Mouse (Mus musculus) kidney, adult 2 months (tissue): ENCODE results near the gene Olfr1424. TPM values are rescaled to one million over a fixed set of nuclear protein-coding genes. Genes with fewer than 3 reads are reported as not detected.
"Not testable (repeated sequence)": the region's sequence is repeated elsewhere in the genome, so short reads cannot be mapped to it uniquely, and the experiment has no call there.

ENCODE experiments used
- DNase-seq: peaks from one replicate; pipeline ENCODE4 v3.0.0; 2021
- H3K27ac ChIP-seq: fragments of 200-500 bp; 2 replicates; pipeline ENCODE4 v1.5.1; 2012; ENCODE audit warnings: low read depth, low read length, control low read depth, inconsistent platforms; ENCODE audit not compliant: insufficient read depth
- H3K27me3 ChIP-seq: fragments of 200-500 bp; replicated peaks from 2 replicates; pipeline ENCODE4 v1.6.1; 2012; ENCODE audit warnings: mild to moderate bottlenecking, moderate library complexity, low read length, inconsistent platforms; ENCODE audit not compliant: control insufficient read depth, insufficient read depth
- H3K36me3 ChIP-seq: fragments of 200-500 bp; 2 replicates; pipeline ENCODE4 v1.6.1; 2012; ENCODE audit warnings: mild to moderate bottlenecking, moderate library complexity, low read length, inconsistent platforms; ENCODE audit not compliant: control insufficient read depth, insufficient read depth
- H3K4me1 ChIP-seq: fragments of 200-500 bp; 2 replicates; pipeline ENCODE4 v1.6.1; 2011; ENCODE audit warnings: low read length; ENCODE audit not compliant: control insufficient read depth, insufficient read depth
- H3K4me3 ChIP-seq: fragments of 200-500 bp; 2 replicates; pipeline ENCODE4 v1.5.1; 2011; ENCODE audit warnings: mild to moderate bottlenecking, low read depth, low read length, control low read depth; ENCODE audit not compliant: insufficient read depth
- CTCF ChIP-seq: fragments of 200-500 bp; conservative IDR thresholded peaks from 2 replicates; pipeline ENCODE4 v1.5.1; 2011; ENCODE audit warnings: low read depth, mild to moderate bottlenecking, control low read depth, low read length, moderate library complexity, mixed read lengths; ENCODE audit not compliant: insufficient read depth, insufficient read length
- POLR2A ChIP-seq: fragments of 200-500 bp; IDR thresholded peaks from one replicate; pipeline ENCODE4 v1.6.1; 2011; ENCODE audit warnings: low read depth, low read length, control low read depth
- WGBS: fragments of 180-500 bp; shearing (Covaris S2); methylation state at CpG from one replicate; pipeline ENCODE4 v1.1.7; 2018; 5-methylcytosine and 5-hydroxymethylcytosine counted together
- polyA plus RNA-seq: library from polyadenylated mRNA; depleted of rRNA; stranded (reverse); fragments of >200 nt; gene quantifications from 2 replicates; pipeline ENCODE4 v1.2.3, GENCODE M21; 2012; rRNA removed

The Olfr1424 gene
- polyA plus RNA-seq: not detected in 2 replicates

DNA sequence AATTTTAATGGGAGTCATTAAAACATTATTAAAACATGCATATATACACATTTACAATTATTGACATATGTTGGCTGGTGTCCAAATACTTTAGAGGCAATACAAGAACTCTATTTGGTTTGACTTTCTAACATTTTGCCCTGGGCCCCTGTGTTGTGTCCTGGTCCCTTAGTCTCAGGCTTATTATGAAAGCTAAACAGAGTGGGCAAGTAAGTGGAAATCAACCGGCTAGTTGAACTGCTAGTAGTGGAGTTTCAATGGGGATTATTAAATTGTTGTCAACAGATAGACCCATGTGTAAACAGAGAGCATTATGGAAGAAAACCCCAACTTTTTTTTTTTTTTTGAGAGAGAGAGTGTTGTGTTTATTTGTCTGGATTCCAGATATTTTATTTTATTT lies at the start of gene Olfr1424:
Olfr1424 (minus strand) TSS at position 101 of the 400 bp plus-strand sequence.
- H3K4me1 ChIP-seq, H3K27me3 ChIP-seq, H3K27ac ChIP-seq, DNase-seq, H3K36me3 ChIP-seq, H3K4me3 ChIP-seq: not testable (repeated sequence)
- WGBS: 90% methylated on average over 1 of the region's 1 CpGs

DNA sequence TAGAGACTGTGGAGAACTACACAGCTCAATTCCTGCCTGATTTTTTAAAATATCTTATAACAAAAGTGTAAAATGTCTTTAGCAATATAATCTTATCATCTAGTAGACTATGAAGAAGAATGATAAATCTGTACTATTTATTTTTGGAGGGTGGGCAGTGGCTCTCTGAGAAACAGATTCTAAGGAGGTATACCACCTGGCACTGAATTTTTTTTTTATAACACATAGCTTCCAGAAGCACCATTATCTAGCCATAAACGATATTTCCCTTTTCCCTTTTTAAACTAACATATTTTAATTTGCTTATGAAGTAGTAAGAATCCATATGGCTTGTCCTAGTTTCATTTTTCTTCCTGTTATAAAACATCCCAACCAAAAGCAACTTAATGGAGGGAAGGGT lies 42.1 kb upstream of the Olfr1424 start:
- whole genome bisulfite sequencing: 50% methylated on average over 1 of the region's 1 CpGs
- no peaks in the 10 kb centered on the region for H3K4me1 ChIP-seq
- no peaks in the 10 kb centered on the region for H3K27me3 ChIP-seq
- no peak overlapping the region for H3K4me3 ChIP-seq
- no peaks in the 10 kb centered on the region for H3K36me3 ChIP-seq
- H3K27ac ChIP-seq: no peak overlapping the region
- TF ChIP-seq POLR2A (no peak), CTCF (no peak)
- DNase-seq: no peak

DNA sequence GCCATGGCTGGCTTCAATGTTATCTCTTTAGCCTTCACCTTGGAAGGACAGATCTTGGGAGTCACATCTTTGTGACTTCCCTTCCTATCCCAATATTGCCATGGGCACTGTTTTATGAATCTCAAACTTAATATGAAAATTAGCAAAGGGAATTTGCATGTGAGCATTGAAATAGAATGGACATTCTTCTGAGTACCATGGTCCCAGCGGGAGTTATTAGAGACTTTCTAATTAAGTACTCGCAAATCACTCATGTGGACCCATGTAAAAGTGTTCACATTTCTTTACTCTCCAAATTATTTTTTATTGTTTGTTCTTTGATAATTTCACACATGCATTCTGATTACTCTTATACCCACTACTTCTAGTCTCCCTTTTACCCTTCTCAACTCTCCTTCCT lies 40.8 kb upstream of the Olfr1424 start, which contains the start of gene Olfr1427:
Olfr1427 (minus strand) TSS at position 101 of the 400 bp plus-strand sequence.
- Histone ChIP-seq H3K27me3 (no peaks in the 10 kb centered on the region), H3K27ac (no peak within 1 kb of the TSS), H3K4me1 (no peaks in the 10 kb centered on the region), H3K36me3 (no peaks in the 10 kb centered on the region), H3K4me3 (no peak within 1 kb of the TSS)
- no peak for DNase-seq
- TF ChIP-seq CTCF (no peak), POLR2A (no peak)
- 86% methylated on average over 2 of the region's 2 CpGs for WGBS

DNA sequence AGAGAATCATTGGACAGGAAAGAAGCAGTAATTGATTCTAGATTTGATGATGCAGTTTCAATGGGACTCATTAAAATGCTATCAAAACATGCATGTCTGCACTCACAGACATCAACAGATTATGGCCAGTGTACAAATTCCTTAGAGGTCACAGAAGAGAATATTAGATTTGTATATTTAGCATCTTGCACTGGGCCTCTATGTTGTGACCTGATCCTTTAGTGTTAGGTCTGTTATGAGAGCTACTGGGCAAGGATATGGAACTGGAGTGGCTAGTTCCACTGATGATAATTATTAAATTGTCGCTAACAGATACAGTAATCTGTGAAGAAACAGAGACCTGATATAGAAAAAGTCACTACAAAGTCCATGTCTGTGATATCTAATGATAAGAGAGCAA lies 29.4 kb upstream of the Olfr1424 start, which contains the start of gene Olfr1426:
Olfr1426 (minus strand) TSS at position 101 of the 400 bp plus-strand sequence.
- no peak for TF ChIP-seq CTCF
- no peak for TF ChIP-seq POLR2A
- 80% methylated on average over 1 of the region's 1 CpGs for WGBS
- Histone ChIP-seq H3K27ac (no peak within 1 kb of the TSS), H3K4me3 (no peak within 1 kb of the TSS), H3K27me3 (no peaks in the 10 kb centered on the region), H3K4me1 (no peaks in the 10 kb centered on the region), H3K36me3 (no peaks in the 10 kb centered on the region)
- no peak for DNase-seq

DNA sequence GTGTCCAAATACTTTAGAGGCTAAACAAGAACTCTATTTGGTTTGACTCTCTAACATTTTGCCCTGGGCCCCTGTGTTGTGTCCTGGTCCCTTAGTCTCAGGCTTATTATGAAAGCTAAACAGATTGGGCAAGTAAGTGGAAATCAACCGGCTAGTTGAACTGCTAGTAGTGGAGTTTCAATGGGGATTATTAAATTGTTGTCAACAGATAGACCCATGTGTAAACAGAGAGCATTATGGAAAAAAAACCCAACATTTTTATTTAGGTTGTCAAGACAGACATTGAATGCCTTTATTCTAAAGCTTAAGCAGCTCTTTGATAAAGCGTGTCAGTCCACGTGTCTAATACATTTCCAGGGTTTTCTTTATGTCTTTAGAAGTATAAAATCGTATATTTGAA lies 15.1 kb upstream of the Olfr1424 start, which contains the start of gene Olfr1425:
Olfr1425 (minus strand) TSS at position 101 of the 400 bp plus-strand sequence.
- not testable (repeated sequence) for H3K36me3 ChIP-seq, H3K4me1 ChIP-seq, DNase-seq, H3K27me3 ChIP-seq, H3K27ac ChIP-seq, H3K4me3 ChIP-seq
- WGBS: 82% methylated on average over 4 of the region's 4 CpGs

DNA sequence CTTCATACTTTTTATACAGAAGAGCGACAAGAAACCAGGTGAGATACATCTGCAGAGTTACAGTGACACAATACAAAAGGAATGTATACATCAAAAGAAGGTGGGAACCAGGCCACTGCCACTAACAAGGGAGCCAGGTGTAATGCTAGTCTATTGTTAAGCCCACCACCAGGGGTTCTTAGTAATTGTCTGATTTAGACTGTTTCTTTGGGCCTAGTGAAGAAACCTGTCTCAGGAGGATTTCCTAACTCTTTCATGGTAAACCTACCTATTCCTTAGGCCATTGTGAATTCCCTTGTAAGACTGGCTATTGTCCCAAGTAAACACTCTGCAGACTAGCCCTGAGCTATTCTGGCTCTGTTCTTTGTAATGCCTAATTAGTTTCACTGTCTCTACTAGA lies 7.1 kb upstream of the Olfr1424 start:
- not testable (repeated sequence) for H3K27ac ChIP-seq, DNase-seq, H3K4me1 ChIP-seq, H3K4me3 ChIP-seq, H3K27me3 ChIP-seq, H3K36me3 ChIP-seq
- WGBS: 94% methylated on average over 1 of the region's 1 CpGs

DNA sequence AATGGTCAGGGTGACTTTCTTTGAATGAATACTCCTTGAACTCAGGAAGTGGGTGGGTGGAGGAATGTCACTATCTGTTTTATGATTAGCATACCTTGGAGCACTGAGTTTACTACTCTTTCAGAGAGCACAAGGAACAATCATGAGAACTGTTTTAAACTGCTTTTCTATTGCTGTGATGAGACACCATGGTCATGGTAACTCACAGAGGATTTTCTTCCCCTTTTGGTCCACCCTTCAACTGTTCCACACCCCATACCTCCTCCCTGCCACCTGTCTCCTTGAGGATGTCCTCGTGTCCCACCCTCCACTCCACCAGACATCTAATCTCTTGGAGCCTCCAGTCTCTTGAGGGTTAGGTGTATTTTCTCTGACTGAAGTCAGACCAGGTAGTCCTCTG lies 5.3 kb upstream of the Olfr1424 start:
- H3K36me3 ChIP-seq, DNase-seq, H3K4me3 ChIP-seq, H3K27me3 ChIP-seq, H3K27ac ChIP-seq, H3K4me1 ChIP-seq: not testable (repeated sequence)
- 70% methylated on average over 1 of the region's 1 CpGs for WGBS

DNA sequence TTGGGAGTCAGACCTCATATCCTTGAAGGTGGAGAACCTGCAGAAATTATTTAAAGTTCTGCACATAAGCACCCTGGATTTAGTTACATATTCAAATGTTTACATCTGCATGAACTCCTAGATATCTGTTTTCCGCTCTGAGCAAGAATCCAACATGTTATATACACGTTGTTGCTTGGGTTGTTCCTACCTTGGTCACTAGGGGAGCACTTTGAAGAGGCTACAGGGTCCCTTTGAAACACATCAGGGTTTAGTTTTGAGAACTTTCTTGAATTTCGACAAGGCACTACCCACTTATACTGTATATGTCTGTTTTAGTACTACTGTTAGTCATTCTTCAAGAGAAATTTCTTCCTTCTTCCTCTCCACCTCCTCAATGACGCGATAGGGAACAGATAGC lies 19.3 kb downstream of the Olfr1424 start:
- DNase-seq: no peak
- WGBS: 93% methylated on average over 5 of the region's 5 CpGs
- H3K27me3 ChIP-seq: no peaks in the 10 kb centered on the region
- H3K4me1 ChIP-seq: no peaks in the 10 kb centered on the region
- no peak overlapping the region for H3K27ac ChIP-seq
- H3K36me3 ChIP-seq: no peaks in the 10 kb centered on the region
- no peak overlapping the region for H3K4me3 ChIP-seq
- TF ChIP-seq CTCF (no peak), POLR2A (no peak)
